Mouse (Mus musculus): ENCODE results near the gene Lrrtm3. TPM values are rescaled to one million over a fixed set of nuclear protein-coding genes. Genes with fewer than 3 reads are reported as not detected.

Gene Lrrtm3
- total and polyA plus RNA-seq, 3 experiments: not detected

- Histone ChIP-seq H3K27me3 (ENCODE audit: insufficient read depth, low read length) (no peaks in the 10 kb centered on the region), H3K4me3 (ENCODE audit: low read depth, low read length) (no peak overlapping the region), H3K9me3 (replicated peaks) (0 out of 2 replicates have a peak, but pooled peaks cover 2% of the 10 kb centered on the region), H3K36me3 (replicated peaks) (no peaks in the 10 kb centered on the region), H3K4me1 (ENCODE audit: insufficient read depth, low read depth, low read length) (no peaks in the 10 kb centered on the region)
- ATAC-seq (ENCODE audit: extremely low read depth, insufficient number of reproducible peaks, low FRiP score, poor library complexity, severe bottlenecking) (no peak), DNase-seq (ENCODE audit: low spot score) (no peak)
- TF ChIP-seq TAL1 (conservative IDR thresholded peaks at IDR 0.05; ENCODE audit: low read depth, low read length) (no peak), CTCF (IDR thresholded peaks at IDR 0.05; ENCODE audit: low read depth, low read length) (no peak), POLR2AphosphoS5 (IDR thresholded peaks at IDR 0.05; ENCODE audit: insufficient replicate concordance, low read depth, low read length) (no peak), GATA2 (IDR thresholded peaks at IDR 0.05; ENCODE audit: borderline replicate concordance, low read depth, low read length) (no peak), GATA1 (IDR thresholded peaks at IDR 0.05; ENCODE audit: borderline replicate concordance, low read length) (no peak)
These were observed 66.7 kb downstream of the Lrrtm3 start for GRCm38 (mm10) chr10:64023340-64023739.

DNA sequence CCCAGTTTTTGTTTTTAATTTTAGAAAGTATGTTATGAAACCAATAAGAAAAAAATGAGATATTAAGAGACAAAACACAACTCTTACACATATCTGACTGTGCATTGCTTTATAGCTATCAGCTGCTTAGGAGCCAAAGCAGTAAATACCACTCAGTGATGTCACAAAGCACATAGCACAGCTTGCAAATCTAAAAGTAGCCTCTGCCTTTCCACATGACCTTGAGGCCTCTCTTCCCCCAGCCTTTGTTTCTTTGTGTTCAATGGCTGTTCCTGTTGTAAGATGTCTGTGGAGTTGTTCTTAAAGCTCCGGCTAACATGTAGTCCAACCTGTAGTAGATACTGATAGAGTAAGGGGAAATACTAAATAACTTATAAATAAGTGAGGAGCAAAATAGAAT lies 69.7 kb downstream of the Lrrtm3 start:
- no peaks in the 10 kb centered on the region for H3K27me3 ChIP-seq (ENCODE audit: insufficient read depth, low read length)
- TF ChIP-seq GATA1 (IDR thresholded peaks at IDR 0.05; ENCODE audit: borderline replicate concordance, low read length) (no peak), TAL1 (conservative IDR thresholded peaks at IDR 0.05; ENCODE audit: low read depth, low read length) (no peak), CTCF (IDR thresholded peaks at IDR 0.05; ENCODE audit: low read depth, low read length) (no peak)
- H3K9me3 ChIP-seq (replicated peaks): 0 out of 2 replicates have a peak, but pooled peaks cover 2% of the 10 kb centered on the region
- H3K4me3 ChIP-seq (ENCODE audit: low read depth, low read length): no peak overlapping the region
- no peaks in the 10 kb centered on the region for H3K36me3 ChIP-seq (replicated peaks)
- H3K4me1 ChIP-seq (ENCODE audit: insufficient read depth, low read depth, low read length): no peaks in the 10 kb centered on the region
- no peak for DNase-seq (ENCODE audit: low spot score)
- ATAC-seq (ENCODE audit: extremely low read depth, insufficient number of reproducible peaks, low FRiP score, poor library complexity, severe bottlenecking): no peak

GRCm38 (mm10) chr10:64001996-64002395 lies 88.1 kb downstream of the Lrrtm3 start:
- no peaks in the 10 kb centered on the region for H3K27me3 ChIP-seq (ENCODE audit: insufficient read depth, low read length)
- no peak for ATAC-seq (ENCODE audit: extremely low read depth, insufficient number of reproducible peaks, low FRiP score, poor library complexity, severe bottlenecking)
- TF ChIP-seq GATA1 (IDR thresholded peaks at IDR 0.05; ENCODE audit: borderline replicate concordance, low read length): no peak
- no peak for TF ChIP-seq POLR2AphosphoS5 (IDR thresholded peaks at IDR 0.05; ENCODE audit: insufficient replicate concordance, low read depth, low read length)
- no peak for TF ChIP-seq GATA2 (IDR thresholded peaks at IDR 0.05; ENCODE audit: borderline replicate concordance, low read depth, low read length)
- no peak for TF ChIP-seq CTCF (IDR thresholded peaks at IDR 0.05; ENCODE audit: low read depth, low read length)
- TF ChIP-seq TAL1 (conservative IDR thresholded peaks at IDR 0.05; ENCODE audit: low read depth, low read length): no peak
- DNase-seq (ENCODE audit: low spot score): no peak
- H3K36me3 ChIP-seq (replicated peaks): no peaks in the 10 kb centered on the region
- H3K4me3 ChIP-seq (ENCODE audit: low read depth, low read length): no peak overlapping the region
- H3K9me3 ChIP-seq (replicated peaks): peaks cover 2% of the 10 kb centered on the region
- H3K4me1 ChIP-seq (ENCODE audit: insufficient read depth, low read depth, low read length): no peaks in the 10 kb centered on the region

GRCm38 (mm10) chr10:64001531-64001930 lies 88.5 kb downstream of the Lrrtm3 start:
- Histone ChIP-seq H3K27me3 (ENCODE audit: insufficient read depth, low read length) (no peaks in the 10 kb centered on the region), H3K36me3 (replicated peaks) (no peaks in the 10 kb centered on the region), H3K4me3 (ENCODE audit: low read depth, low read length) (no peak overlapping the region), H3K4me1 (ENCODE audit: insufficient read depth, low read depth, low read length) (no peaks in the 10 kb centered on the region), H3K9me3 (replicated peaks) (peaks cover 2% of the 10 kb centered on the region)
- ATAC-seq (ENCODE audit: extremely low read depth, insufficient number of reproducible peaks, low FRiP score, poor library complexity, severe bottlenecking): no peak
- DNase-seq (ENCODE audit: low spot score): no peak
- no peak for TF ChIP-seq TAL1 (conservative IDR thresholded peaks at IDR 0.05; ENCODE audit: low read depth, low read length)
- no peak for TF ChIP-seq POLR2AphosphoS5 (IDR thresholded peaks at IDR 0.05; ENCODE audit: insufficient replicate concordance, low read depth, low read length)
- no peak for TF ChIP-seq GATA1 (IDR thresholded peaks at IDR 0.05; ENCODE audit: borderline replicate concordance, low read length)
- TF ChIP-seq GATA2 (IDR thresholded peaks at IDR 0.05; ENCODE audit: borderline replicate concordance, low read depth, low read length): no peak
- no peak for TF ChIP-seq CTCF (IDR thresholded peaks at IDR 0.05; ENCODE audit: low read depth, low read length)

DNA sequence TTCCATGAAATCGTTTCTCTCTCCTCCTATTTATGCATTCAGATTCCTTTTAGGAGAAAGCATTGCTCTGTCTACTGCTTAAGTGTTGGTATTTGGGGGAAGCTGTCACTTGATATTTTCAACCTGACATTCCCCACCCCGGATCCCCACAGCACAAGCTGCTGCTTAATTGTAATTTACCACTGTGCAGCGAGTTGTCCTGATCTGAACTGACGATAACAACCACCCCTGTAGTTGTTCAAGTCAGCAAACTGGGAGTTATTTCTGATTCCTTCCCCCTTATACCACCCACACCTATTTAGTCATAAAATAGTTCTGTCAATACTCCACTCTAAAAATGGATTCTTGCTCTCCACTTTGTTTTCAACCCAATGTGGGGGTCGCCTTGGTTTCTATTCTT lies 95.8 kb downstream of the Lrrtm3 start:
- H3K4me1 ChIP-seq (ENCODE audit: insufficient read depth, low read depth, low read length): no peaks in the 10 kb centered on the region
- H3K4me3 ChIP-seq (ENCODE audit: low read depth, low read length): no peak overlapping the region
- DNase-seq (ENCODE audit: low spot score) (no peak), ATAC-seq (ENCODE audit: extremely low read depth, insufficient number of reproducible peaks, low FRiP score, poor library complexity, severe bottlenecking) (no peak)
- peaks cover 4% of the 10 kb centered on the region for H3K9me3 ChIP-seq (replicated peaks)
- H3K27me3 ChIP-seq (ENCODE audit: insufficient read depth, low read length): no peaks in the 10 kb centered on the region
- H3K36me3 ChIP-seq (replicated peaks): no peaks in the 10 kb centered on the region
- TF ChIP-seq CTCF (IDR thresholded peaks at IDR 0.05; ENCODE audit: low read depth, low read length) (no peak), GATA2 (IDR thresholded peaks at IDR 0.05; ENCODE audit: borderline replicate concordance, low read depth, low read length) (no peak), POLR2AphosphoS5 (IDR thresholded peaks at IDR 0.05; ENCODE audit: insufficient replicate concordance, low read depth, low read length) (no peak), GATA1 (IDR thresholded peaks at IDR 0.05; ENCODE audit: borderline replicate concordance, low read length) (no peak), TAL1 (conservative IDR thresholded peaks at IDR 0.05; ENCODE audit: low read depth, low read length) (no peak)

DNA sequence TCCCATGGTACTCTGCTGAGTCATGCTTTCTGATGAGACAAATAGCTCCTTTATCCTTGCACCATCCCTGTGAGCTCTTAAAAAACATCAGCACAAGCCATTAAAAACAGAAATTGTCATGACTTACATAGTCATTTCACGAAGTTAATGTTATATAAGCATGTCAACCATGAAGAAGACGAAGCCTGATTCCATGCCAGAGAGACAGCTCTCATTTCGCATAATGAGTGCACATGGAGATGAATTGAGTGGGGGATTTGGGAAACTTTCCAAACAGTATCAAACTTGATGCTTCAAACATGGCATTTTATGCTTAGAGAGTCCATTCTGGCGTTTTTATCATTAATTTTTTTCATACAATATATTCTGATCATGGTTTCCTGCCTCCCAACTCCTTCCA lies 104.5 kb downstream of the Lrrtm3 start:
- H3K4me1 ChIP-seq (ENCODE audit: insufficient read depth, low read depth, low read length): no peaks in the 10 kb centered on the region
- no peak for ATAC-seq (ENCODE audit: extremely low read depth, insufficient number of reproducible peaks, low FRiP score, poor library complexity, severe bottlenecking)
- H3K9me3 ChIP-seq (replicated peaks): no peaks in the 10 kb centered on the region
- no peaks in the 10 kb centered on the region for H3K27me3 ChIP-seq (ENCODE audit: insufficient read depth, low read length)
- H3K36me3 ChIP-seq (replicated peaks): no peaks in the 10 kb centered on the region
- no peak overlapping the region for H3K4me3 ChIP-seq (ENCODE audit: low read depth, low read length)
- TF ChIP-seq POLR2AphosphoS5 (IDR thresholded peaks at IDR 0.05; ENCODE audit: insufficient replicate concordance, low read depth, low read length): no peak
- no peak for TF ChIP-seq TAL1 (conservative IDR thresholded peaks at IDR 0.05; ENCODE audit: low read depth, low read length)
- TF ChIP-seq CTCF (IDR thresholded peaks at IDR 0.05; ENCODE audit: low read depth, low read length): no peak
- TF ChIP-seq GATA1 (IDR thresholded peaks at IDR 0.05; ENCODE audit: borderline replicate concordance, low read length): no peak
- no peak for TF ChIP-seq GATA2 (IDR thresholded peaks at IDR 0.05; ENCODE audit: borderline replicate concordance, low read depth, low read length)
- DNase-seq (ENCODE audit: low spot score): no peak
